Mouse (Mus musculus): ENCODE results near the gene Olfr194. TPM values are rescaled to one million over a fixed set of nuclear protein-coding genes. Genes with fewer than 3 reads are reported as not detected.
"Not testable (repeated sequence)": the region's sequence is repeated elsewhere in the genome, so short reads cannot be mapped to it uniquely, and the experiment has no call there.

Gene Olfr194
- polyA plus RNA-seq, 1 experiment from 2014 or later, result not detected

- not testable (repeated sequence) for H3K4me1 ChIP-seq (ENCODE audit: control insufficient read depth, insufficient read depth, low read length); H3K27ac ChIP-seq (ENCODE audit: low read depth, low read length); H3K4me2 ChIP-seq (replicated peaks; ENCODE audit: low read depth, low read length); H3K36me3 ChIP-seq (ENCODE audit: control insufficient read depth, insufficient read depth, low read length); H3K4me3 ChIP-seq (ENCODE audit: low read length); ATAC-seq (ENCODE audit: low FRiP score, low TSS enrichment); H3K27me3 ChIP-seq (ENCODE audit: control insufficient read depth, insufficient read depth, low read length); H3K9ac ChIP-seq (ENCODE audit: low read depth, low read length); H3K9me3 ChIP-seq (ENCODE audit: control insufficient read depth, low read length)
- 58% methylated on average over 1 of the region's 1 CpGs for WGBS
These were observed 31.1 kb downstream of the Olfr194 start, which contains the start of gene Olfr191 for GRCm38 (mm10) chr16:59089722-59090121. Gene Olfr191 (minus strand): TSS chr16:59089822.

GRCm38 (mm10) chr16:59081113-59081512 lies 39.8 kb downstream of the Olfr194 start:
- not testable (repeated sequence) for H3K4me3 ChIP-seq (ENCODE audit: low read length); H3K36me3 ChIP-seq (ENCODE audit: control insufficient read depth, insufficient read depth, low read length); H3K9me3 ChIP-seq (ENCODE audit: control insufficient read depth, low read length); H3K4me2 ChIP-seq (replicated peaks; ENCODE audit: low read depth, low read length); H3K27ac ChIP-seq (ENCODE audit: low read depth, low read length); H3K9ac ChIP-seq (ENCODE audit: low read depth, low read length); H3K4me1 ChIP-seq (ENCODE audit: control insufficient read depth, insufficient read depth, low read length); H3K27me3 ChIP-seq (ENCODE audit: control insufficient read depth, insufficient read depth, low read length); ATAC-seq (ENCODE audit: low FRiP score, low TSS enrichment)
- 86% methylated on average over 2 of the region's 2 CpGs for WGBS

GRCm38 (mm10) chr16:59077905-59078304 lies 43.0 kb downstream of the Olfr194 start, which contains the start of gene Olfr190:
Gene Olfr190 (minus strand): TSS chr16:59078005.
- Histone ChIP-seq H3K27me3 (ENCODE audit: control insufficient read depth, insufficient read depth, low read length) (no peaks in the 10 kb centered on the region), H3K4me2 (replicated peaks; ENCODE audit: low read depth, low read length) (no peak within 1 kb of the TSS), H3K27ac (ENCODE audit: low read depth, low read length) (no peak within 1 kb of the TSS), H3K4me3 (ENCODE audit: low read length) (no peak within 1 kb of the TSS), H3K4me1 (ENCODE audit: control insufficient read depth, insufficient read depth, low read length) (no peaks in the 10 kb centered on the region), H3K36me3 (ENCODE audit: control insufficient read depth, insufficient read depth, low read length) (no peaks in the 10 kb centered on the region), H3K9ac (ENCODE audit: low read depth, low read length) (no peak within 1 kb of the TSS), H3K9me3 (ENCODE audit: control insufficient read depth, low read length) (no peaks in the 10 kb centered on the region)
- ATAC-seq (ENCODE audit: low FRiP score, low TSS enrichment), result no peak
- WGBS, result 90% methylated on average over 5 of the region's 5 CpGs

- Histone ChIP-seq H3K36me3 (ENCODE audit: control insufficient read depth, insufficient read depth, low read length) (no peaks in the 10 kb centered on the region), H3K4me2 (replicated peaks; ENCODE audit: low read depth, low read length) (no peak overlapping the region), H3K27ac (ENCODE audit: low read depth, low read length) (no peak overlapping the region), H3K4me1 (ENCODE audit: control insufficient read depth, insufficient read depth, low read length) (no peaks in the 10 kb centered on the region), H3K27me3 (ENCODE audit: control insufficient read depth, insufficient read depth, low read length) (no peaks in the 10 kb centered on the region), H3K4me3 (ENCODE audit: low read length) (no peak overlapping the region), H3K9ac (ENCODE audit: low read depth, low read length) (no peak overlapping the region), H3K9me3 (ENCODE audit: control insufficient read depth, low read length) (no peaks in the 10 kb centered on the region)
- WGBS, result 75% methylated on average over 1 of the region's 1 CpGs
- no peak for ATAC-seq (ENCODE audit: low FRiP score, low TSS enrichment)
These were observed 47.3 kb downstream of the Olfr194 start for GRCm38 (mm10) chr16:59073520-59073919.

GRCm38 (mm10) chr16:59071755-59072154 lies 49.1 kb downstream of the Olfr194 start:
- Histone ChIP-seq H3K36me3 (ENCODE audit: control insufficient read depth, insufficient read depth, low read length) (no peaks in the 10 kb centered on the region), H3K9ac (ENCODE audit: low read depth, low read length) (no peak overlapping the region), H3K9me3 (ENCODE audit: control insufficient read depth, low read length) (no peaks in the 10 kb centered on the region), H3K4me3 (ENCODE audit: low read length) (no peak overlapping the region), H3K4me2 (replicated peaks; ENCODE audit: low read depth, low read length) (no peak overlapping the region), H3K27me3 (ENCODE audit: control insufficient read depth, insufficient read depth, low read length) (no peaks in the 10 kb centered on the region), H3K4me1 (ENCODE audit: control insufficient read depth, insufficient read depth, low read length) (no peaks in the 10 kb centered on the region), H3K27ac (ENCODE audit: low read depth, low read length) (no peak overlapping the region)
- ATAC-seq (ENCODE audit: low FRiP score, low TSS enrichment), result no peak

Other genes starting within 250 kb of the Olfr194 start
- gene Olfr177, start 246.3 kb downstream of the Olfr194 start, polyA plus RNA-seq (2014; fragmentation: Nextera tagmentation; extraction: Ambion mirVana), result not detected in 2 replicates
- gene Olfr178, start 229.0 kb downstream of the Olfr194 start, polyA plus RNA-seq (2014; fragmentation: Nextera tagmentation; extraction: Ambion mirVana), result not detected in 2 replicates
- gene Olfr181, start 192.3 kb downstream of the Olfr194 start, polyA plus RNA-seq (2014; fragmentation: Nextera tagmentation; extraction: Ambion mirVana), result not detected in 2 replicates
- gene Olfr180, start 191.7 kb downstream of the Olfr194 start, polyA plus RNA-seq (2014; fragmentation: Nextera tagmentation; extraction: Ambion mirVana), result not detected in 2 replicates
- gene Olfr183, start 125.7 kb downstream of the Olfr194 start, polyA plus RNA-seq (2014; fragmentation: Nextera tagmentation; extraction: Ambion mirVana), result not detected in 2 replicates
- gene Olfr186, start 90.8 kb downstream of the Olfr194 start, polyA plus RNA-seq (2014; fragmentation: Nextera tagmentation; extraction: Ambion mirVana), result not detected in 2 replicates
- gene Olfr187, start 81.3 kb downstream of the Olfr194 start, polyA plus RNA-seq (2014; fragmentation: Nextera tagmentation; extraction: Ambion mirVana), result not detected in 2 replicates
- gene Olfr190, start 43.1 kb downstream of the Olfr194 start, polyA plus RNA-seq (2014; fragmentation: Nextera tagmentation; extraction: Ambion mirVana), result not detected in 2 replicates
- not detected in 2 replicates for gene Olfr191, start 31.2 kb downstream of the Olfr194 start, polyA plus RNA-seq (2014; fragmentation: Nextera tagmentation; extraction: Ambion mirVana)
- not detected in 2 replicates for gene Olfr193, start 9.2 kb downstream of the Olfr194 start, polyA plus RNA-seq (2014; fragmentation: Nextera tagmentation; extraction: Ambion mirVana)
- gene Olfr195, start 26.0 kb upstream of the Olfr194 start, polyA plus RNA-seq (2014; fragmentation: Nextera tagmentation; extraction: Ambion mirVana), result not detected in 2 replicates
- not detected in 2 replicates for gene Olfr196, start 49.4 kb upstream of the Olfr194 start, polyA plus RNA-seq (2014; fragmentation: Nextera tagmentation; extraction: Ambion mirVana)
- gene Olfr198, start 82.5 kb upstream of the Olfr194 start, polyA plus RNA-seq (2014; fragmentation: Nextera tagmentation; extraction: Ambion mirVana), result not detected in 2 replicates
- gene Olfr199, start 98.7 kb upstream of the Olfr194 start, polyA plus RNA-seq (2014; fragmentation: Nextera tagmentation; extraction: Ambion mirVana), result not detected in 2 replicates
- not detected in 2 replicates for gene Olfr201, start 151.6 kb upstream of the Olfr194 start, polyA plus RNA-seq (2014; fragmentation: Nextera tagmentation; extraction: Ambion mirVana)
- gene Olfr202, start 165.7 kb upstream of the Olfr194 start, polyA plus RNA-seq (2014; fragmentation: Nextera tagmentation; extraction: Ambion mirVana), result not detected in 2 replicates
- not detected in 2 replicates for gene Olfr203, start 177.8 kb upstream of the Olfr194 start, polyA plus RNA-seq (2014; fragmentation: Nextera tagmentation; extraction: Ambion mirVana)
- gene Olfr204, start 197.2 kb upstream of the Olfr194 start, polyA plus RNA-seq (2014; fragmentation: Nextera tagmentation; extraction: Ambion mirVana), result not detected in 2 replicates
- gene Olfr205, start 210.1 kb upstream of the Olfr194 start, polyA plus RNA-seq (2014; fragmentation: Nextera tagmentation; extraction: Ambion mirVana), result not detected in 2 replicates
- not detected in 2 replicates for gene Olfr206, start 228.2 kb upstream of the Olfr194 start, polyA plus RNA-seq (2014; fragmentation: Nextera tagmentation; extraction: Ambion mirVana)
- gene Olfr209, start 242.9 kb upstream of the Olfr194 start, polyA plus RNA-seq (2014; fragmentation: Nextera tagmentation; extraction: Ambion mirVana), result not detected in 2 replicates

Measured in kidney, embryonic 14.5 days (tissue).